Mouse (Mus musculus): ENCODE data around the gene Opalin. TPM values are rescaled to one million over a fixed set of nuclear protein-coding genes. Genes with fewer than 3 reads are reported as not detected.

Gene Opalin
- polyA plus RNA-seq, 1 experiment from 2014 or later = not detected

GRCm38 (mm10) chr19:41014003-41014402 lies 62.9 kb downstream of the Opalin start:
- no peaks in the 10 kb centered on the region; the same call in 1 of the 2 replicates for H3K27me3 ChIP-seq (ENCODE audit: control insufficient read depth, insufficient read depth, low read depth, low read length)
- ATAC-seq (ENCODE audit: low read depth) = no peak
- no peak overlapping the region for H3K4me2 ChIP-seq (ENCODE audit: low read depth, low read length)
- no peaks in the 10 kb centered on the region for H3K36me3 ChIP-seq (ENCODE audit: control insufficient read depth, insufficient read depth, low read length)
- H3K4me3 ChIP-seq (ENCODE audit: low read length) = no peak overlapping the region
- H3K27ac ChIP-seq (ENCODE audit: low read length) = no peak overlapping the region
- WGBS = 14% methylated on average over 9 of the region's 9 CpGs
- H3K9ac ChIP-seq (ENCODE audit: low read length) = no peak overlapping the region
- H3K4me1 ChIP-seq (replicated peaks; ENCODE audit: control insufficient read depth, insufficient read depth, low read length) = peaks cover 3% of the 10 kb centered on the region; the same call in 1 of the 2 replicates
- no peaks in the 10 kb centered on the region for H3K9me3 ChIP-seq (ENCODE audit: control insufficient read depth, low read length)

- ATAC-seq (ENCODE audit: low read depth) = peak; percentile 47; the same call in 1 of the 2 replicates
- no peaks in the 10 kb centered on the region for H3K9me3 ChIP-seq (ENCODE audit: control insufficient read depth, low read length)
- H3K4me3 ChIP-seq (ENCODE audit: low read length) = no peak overlapping the region
- whole genome bisulfite sequencing = 1% methylated on average over 5 of the region's 5 CpGs
- no peak overlapping the region for H3K27ac ChIP-seq (ENCODE audit: low read length)
- peaks cover 3% of the 10 kb centered on the region; the same call in 1 of the 2 replicates for H3K4me1 ChIP-seq (replicated peaks; ENCODE audit: control insufficient read depth, insufficient read depth, low read length)
- no peaks in the 10 kb centered on the region; the same call in 1 of the 2 replicates for H3K27me3 ChIP-seq (ENCODE audit: control insufficient read depth, insufficient read depth, low read depth, low read length)
- no peaks in the 10 kb centered on the region for H3K36me3 ChIP-seq (ENCODE audit: control insufficient read depth, insufficient read depth, low read length)
- H3K9ac ChIP-seq (ENCODE audit: low read length) = no peak overlapping the region
- H3K4me2 ChIP-seq (ENCODE audit: low read depth, low read length) = no peak overlapping the region
These were observed 63.3 kb downstream of the Opalin start for GRCm38 (mm10) chr19:41013591-41013990.

Other genes starting within 250 kb of the Opalin start
- gene Ccnj, start 245.8 kb downstream of the Opalin start, polyA plus RNA-seq (2015; fragmentation: Nextera tagmentation; extraction: Ambion mirVana) = 11.7 and 12.5 TPM in 2 replicates
- 10.3 and 12.9 TPM in 2 replicates for gene Zfp518a, start 182.4 kb downstream of the Opalin start, polyA plus RNA-seq (2015; fragmentation: Nextera tagmentation; extraction: Ambion mirVana)
- 0.64 and 0.69 TPM in 2 replicates for gene Blnk, start 82.6 kb downstream of the Opalin start, polyA plus RNA-seq (2015; fragmentation: Nextera tagmentation; extraction: Ambion mirVana)
- gene Dntt, start 47.8 kb downstream of the Opalin start, polyA plus RNA-seq (2015; fragmentation: Nextera tagmentation; extraction: Ambion mirVana) = 0.10 TPM in 1 of 2 replicates, not detected in the other
- gene Tll2, start 129.7 kb upstream of the Opalin start, polyA plus RNA-seq (2015; fragmentation: Nextera tagmentation; extraction: Ambion mirVana) = not detected in 2 replicates
- 133 and 135 TPM in 2 replicates for gene Tm9sf3, start 186.9 kb upstream of the Opalin start, polyA plus RNA-seq (2015; fragmentation: Nextera tagmentation; extraction: Ambion mirVana)